Comparison of ENCODE assay signal across 28 mouse cellular contexts in the genomic region with DNA sequence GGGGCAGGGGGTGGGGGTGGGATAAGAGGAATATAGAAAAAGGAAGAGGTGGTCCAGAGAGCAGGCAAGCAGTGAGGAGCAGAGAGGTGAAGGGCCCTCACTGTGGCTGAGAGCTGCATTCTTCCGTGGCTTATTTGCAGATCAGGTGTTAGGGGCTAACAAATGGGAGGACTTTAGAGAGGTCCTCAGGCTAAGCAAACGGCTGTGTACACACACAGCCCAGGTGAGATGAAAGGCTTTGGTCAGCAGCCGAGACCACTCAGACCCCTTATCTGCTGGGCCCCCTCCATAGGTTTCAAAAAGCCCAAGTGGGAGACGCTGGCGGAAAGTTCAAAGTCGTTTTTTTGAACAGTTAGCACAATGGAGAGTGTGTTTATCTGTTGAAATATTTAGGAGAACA.
A peak's percentile ranks its signal among the peaks of the same experiment; 100 is the strongest.
DNase-seq lines count a peak whose midpoint lies in the region; ATAC-seq lines count a peak whose summit lies in the region.
"Had no signal": no experiment of that assay in that cellular context is flagged by ENCODE, and none has a peak within 500 bp of the region (broad histone marks: within the 10 kb centered on the region; RNA-seq: fewer than 3 reads in every experiment).

No protein-coding gene starts in this region.

- H3K4me1 ChIP-seq in stomach, embryonic 15.5 days, result no peaks in the 10 kb centered on the region
- H3K4me1 ChIP-seq: heart, embryonic 13.5 days; hindbrain, embryonic 10.5 days; hindbrain, embryonic 15.5 days; limb, embryonic 10.5 days; limb, embryonic 15.5 days; liver, embryonic 13.5 days; midbrain, embryonic 13.5 days had no signal

- peak; percentile 49 for DNase-seq in heart, adult 11 months
- no peak for DNase-seq in heart, postnatal 36 days
- DNase-seq in lung, postnatal 14 days, result peak; percentile 63
- no peak for DNase-seq in left cerebral cortex, adult 11 months (ENCODE audit: low spot score)
- no peak for DNase-seq in natural killer cell, adult 2 months (ENCODE audit: low spot score in 2 of 2)
- DNase-seq in spleen, postnatal 14 days (ENCODE audit: low spot score in 2 of 2), result no peak
- DNase-seq: adrenal gland, postnatal 14 days; cerebellum, adult 11 months; cerebellum, adult 9-11 months; embryo, embryonic 11 days; heart, postnatal 10 days; kidney, adult 2 months; kidney, postnatal 4 days; liver, embryonic 13.5 days; spleen, adult 18-20 months; thymus, postnatal 25 days had no signal

- no peak overlapping the region for H3K4me3 ChIP-seq in stomach, embryonic 15.5 days (replicated peaks)
- H3K4me3 ChIP-seq: erythroblast, embryonic 14.5 days; heart, embryonic 13.5 days; hindbrain, embryonic 10.5 days; hindbrain, embryonic 15.5 days; limb, embryonic 10.5 days; limb, embryonic 15.5 days; liver, embryonic 13.5 days; midbrain, embryonic 13.5 days had no signal

- peak; percentile 88 for ATAC-seq in stomach, embryonic 15.5 days (ENCODE audit: insufficient read depth, low FRiP score, low read depth)
- ATAC-seq: forebrain, embryonic 16.5 days; midbrain, embryonic 13.5 days; Patski had no signal

- H3K36me3 ChIP-seq in stomach, embryonic 15.5 days, result no peaks in the 10 kb centered on the region
- H3K36me3 ChIP-seq: heart, embryonic 13.5 days; hindbrain, embryonic 10.5 days; hindbrain, embryonic 15.5 days; limb, embryonic 10.5 days; limb, embryonic 15.5 days; liver, embryonic 13.5 days; midbrain, embryonic 13.5 days had no signal

- H3K27me3 ChIP-seq in stomach, embryonic 15.5 days (replicated peaks), result no peaks in the 10 kb centered on the region
- H3K27me3 ChIP-seq: hindbrain, embryonic 15.5 days; liver, embryonic 13.5 days had no signal

- H3K9ac ChIP-seq in stomach, embryonic 15.5 days, result no peak overlapping the region
- H3K9ac ChIP-seq: heart, embryonic 13.5 days; hindbrain, embryonic 15.5 days; limb, embryonic 15.5 days; liver, embryonic 13.5 days; midbrain, embryonic 13.5 days had no signal

- WGBS in stomach, embryonic 15.5 days, result 27% methylated on average over 6 of the region's 6 CpGs

- H3K27ac ChIP-seq in stomach, embryonic 15.5 days, result no peak overlapping the region
- H3K27ac ChIP-seq: heart, embryonic 13.5 days; hindbrain, embryonic 10.5 days; hindbrain, embryonic 15.5 days; kidney, postnatal 0 days; limb, embryonic 10.5 days; limb, embryonic 15.5 days; liver, embryonic 13.5 days; macrophage; midbrain, embryonic 13.5 days had no signal

- no peaks in the 10 kb centered on the region for H3K9me3 ChIP-seq in stomach, embryonic 15.5 days
- H3K9me3 ChIP-seq: heart, embryonic 13.5 days; hindbrain, embryonic 10.5 days; hindbrain, embryonic 15.5 days; limb, embryonic 10.5 days; limb, embryonic 15.5 days; liver, embryonic 13.5 days; midbrain, embryonic 13.5 days had no signal

- no peak overlapping the region for H3K4me2 ChIP-seq in stomach, embryonic 15.5 days
- H3K4me2 ChIP-seq: heart, embryonic 13.5 days; hindbrain, embryonic 15.5 days; limb, embryonic 15.5 days; liver, embryonic 13.5 days; midbrain, embryonic 13.5 days had no signal

- intact Hi-C loops in heart, postnatal 36 days (cut with DNase I), result no loop called here

Comparison
In these comparisons a context has a peak if more than half of its experiments do, and no peak if none do; other contexts are left out.
1. DNase-seq: peak in heart, adult 11 months (single experiment) and lung, postnatal 14 days (single experiment); none in heart, postnatal 36 days (0 of 2), left cerebral cortex, adult 11 months (single experiment), natural killer cell, adult 2 months (0 of 2) and spleen, postnatal 14 days (0 of 2).